Mouse (Mus musculus) ovary, adult 18-20 months (tissue): Measurements from ENCODE around the gene 4930519P11Rik.

ENCODE experiments used
- DNase-seq: peaks from one replicate; pipeline ENCODE4 v3.0.0; 2022; ENCODE audit warnings: low spot score, mixed read lengths

The 4930519P11Rik gene

DNA sequence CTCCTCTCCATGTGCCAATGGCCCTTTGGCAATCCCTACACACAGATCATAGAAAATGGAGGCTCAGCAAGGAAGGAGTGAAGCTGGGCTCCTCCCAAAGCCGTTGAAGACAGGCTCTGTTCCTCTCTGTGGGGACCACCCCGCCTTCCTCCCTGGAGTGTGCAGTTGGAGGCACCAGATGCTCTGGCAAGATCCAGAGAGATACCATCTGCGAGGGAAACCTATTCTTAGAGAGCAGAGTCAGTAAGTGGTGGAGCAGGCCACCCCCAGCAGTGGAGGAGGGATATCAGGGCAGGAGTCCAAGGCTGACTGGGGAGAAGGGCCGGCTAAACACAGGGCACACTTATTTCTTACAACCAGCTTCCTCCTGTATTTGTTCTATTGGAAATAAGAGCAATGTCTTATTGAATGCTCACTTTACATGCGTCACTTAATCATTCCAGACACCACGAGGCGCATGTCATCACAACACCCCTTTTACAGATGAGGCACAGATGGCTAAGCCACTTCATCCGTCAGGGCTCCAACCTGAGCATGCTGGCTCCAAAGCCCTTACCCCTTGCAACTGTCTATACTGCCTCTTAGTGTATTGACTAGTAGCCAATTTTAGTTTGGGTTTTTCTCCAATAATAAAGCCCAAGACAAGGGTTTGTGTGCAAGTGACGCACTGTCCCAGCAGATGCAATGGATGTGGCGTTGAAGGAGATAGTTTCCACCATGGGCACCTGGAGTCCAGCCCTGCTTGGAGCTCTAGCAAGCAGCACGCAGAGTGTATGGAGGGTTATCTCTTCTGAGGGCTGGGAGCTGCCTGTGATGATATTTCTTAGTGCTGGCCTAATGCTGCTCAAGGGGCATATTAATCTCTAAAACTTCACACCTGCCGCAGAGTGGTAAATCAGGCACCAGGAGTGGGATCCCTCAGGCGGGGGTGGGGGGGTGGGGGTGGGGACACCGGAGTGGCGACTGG is 29.0 kb downstream of the 4930519P11Rik start:
- no peak for DNase-seq

DNA sequence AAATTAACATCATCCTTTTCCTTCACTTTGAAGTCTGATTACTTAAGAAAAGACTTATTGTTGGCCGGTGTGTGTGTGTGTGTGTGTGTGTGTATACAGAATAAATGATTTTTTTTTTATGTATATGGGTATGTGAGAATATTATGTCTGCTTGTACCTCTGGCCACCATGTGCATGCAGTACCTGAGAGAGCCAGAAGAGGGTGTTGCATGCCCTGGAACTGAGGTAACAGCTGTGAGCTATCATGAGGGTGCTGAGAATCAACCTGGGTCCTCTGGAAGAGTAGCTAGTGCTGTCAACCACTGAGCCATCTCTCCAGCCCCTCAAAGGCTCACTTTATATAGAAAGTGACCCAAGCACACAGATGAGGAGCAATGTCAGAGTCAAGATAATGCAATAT is 31.8 kb downstream of the 4930519P11Rik start:
- DNase-seq: no peak

DNA sequence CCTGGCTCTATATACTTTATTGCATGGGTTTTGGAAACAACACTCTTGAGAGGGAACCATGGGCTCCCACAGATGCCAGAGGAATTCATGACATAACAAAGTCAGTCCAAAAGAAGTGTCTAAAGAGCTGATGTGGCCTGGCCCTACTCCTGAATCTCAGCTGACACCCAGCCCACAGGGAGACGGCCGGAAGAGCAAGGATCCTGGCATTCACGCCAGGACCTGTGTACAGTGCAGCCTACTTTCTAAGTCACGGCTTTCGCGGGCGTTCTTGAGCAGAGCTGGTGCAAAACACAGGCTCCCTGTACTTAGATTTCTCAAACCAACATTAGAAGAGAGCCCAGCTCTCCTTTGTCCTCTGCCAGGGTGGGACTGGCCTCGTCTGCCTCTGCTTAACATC is 32.7 kb downstream of the 4930519P11Rik start:
- no peak for DNase-seq

DNA sequence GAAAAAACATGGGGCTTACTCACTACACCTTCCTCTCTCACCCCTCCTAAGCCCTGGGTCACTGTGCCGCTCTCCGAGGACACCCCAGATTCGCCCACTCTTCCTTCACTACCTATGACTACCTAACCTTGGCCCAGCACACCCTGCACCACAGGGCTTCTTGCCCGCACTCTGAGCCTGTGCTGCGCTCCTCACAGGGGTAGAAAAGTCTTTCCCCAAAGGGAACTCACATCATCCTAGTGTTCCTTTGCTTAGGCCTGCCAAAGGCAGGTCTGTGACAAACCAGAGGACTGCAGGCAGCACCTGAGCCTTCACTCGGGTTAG is 35.5 kb downstream of the 4930519P11Rik start:
- DNase-seq: no peak

DNA sequence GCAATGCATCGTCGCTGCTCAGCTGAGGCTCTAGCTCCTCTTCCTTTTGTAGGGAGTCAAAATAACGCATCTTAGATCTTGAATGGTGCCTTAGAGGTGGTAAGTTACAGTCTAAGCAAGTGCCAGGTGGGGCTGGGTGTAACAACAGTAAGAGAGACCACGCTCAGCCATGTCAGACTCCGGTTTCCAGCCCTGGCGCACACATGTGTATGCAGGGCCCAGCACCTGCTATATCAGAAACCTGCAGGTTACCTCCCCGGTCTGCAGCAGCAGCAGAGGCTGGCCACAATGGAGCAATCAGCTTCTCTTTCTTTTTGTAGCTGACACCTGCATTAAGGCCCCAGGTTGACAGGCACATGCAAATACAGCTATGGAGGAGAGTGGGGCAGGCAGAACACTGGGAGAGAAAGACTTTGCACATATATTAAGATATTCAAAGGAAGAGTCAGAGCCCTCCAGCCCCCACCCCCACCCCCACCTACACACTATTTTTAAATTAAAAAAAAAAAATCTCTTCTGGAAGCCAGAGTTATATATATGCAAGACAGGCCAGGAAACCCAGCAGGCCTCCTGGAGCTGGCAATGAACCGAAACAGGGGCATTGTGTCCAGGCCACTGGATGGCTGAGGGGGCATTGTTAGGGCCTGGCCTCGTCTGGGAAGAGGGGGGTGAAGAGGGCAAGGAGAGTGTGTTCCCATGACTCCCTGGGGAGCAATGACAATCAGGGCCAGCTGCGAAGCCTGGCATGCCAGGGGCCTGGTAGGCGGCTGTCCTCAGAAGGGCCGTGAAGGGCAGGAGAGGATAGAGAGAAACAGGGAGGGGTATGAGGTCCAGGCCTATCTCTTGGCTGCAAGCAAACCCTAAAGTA is 36.1 kb downstream of the 4930519P11Rik start:
- no peak for DNase-seq

DNA sequence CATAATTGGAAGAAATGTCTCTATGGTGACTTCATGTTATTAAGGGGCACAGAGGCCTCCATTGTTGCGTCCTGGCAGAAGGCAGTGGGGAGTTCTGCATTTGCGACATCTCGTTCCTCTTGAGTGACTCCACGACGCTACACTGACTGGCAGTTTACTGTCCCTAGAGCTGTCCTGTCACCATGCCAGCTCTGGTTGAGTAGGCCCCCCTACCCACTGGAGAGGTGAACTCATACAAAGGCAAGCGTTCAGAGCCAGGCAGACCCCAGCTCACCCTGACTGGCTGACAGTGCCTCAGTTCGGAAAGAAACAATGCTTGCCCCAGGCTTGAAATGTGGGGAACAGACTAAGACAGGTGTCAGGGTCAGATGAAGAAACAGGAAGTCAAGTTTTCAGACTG is 39.0 kb downstream of the 4930519P11Rik start:
- no peak for DNase-seq

DNA sequence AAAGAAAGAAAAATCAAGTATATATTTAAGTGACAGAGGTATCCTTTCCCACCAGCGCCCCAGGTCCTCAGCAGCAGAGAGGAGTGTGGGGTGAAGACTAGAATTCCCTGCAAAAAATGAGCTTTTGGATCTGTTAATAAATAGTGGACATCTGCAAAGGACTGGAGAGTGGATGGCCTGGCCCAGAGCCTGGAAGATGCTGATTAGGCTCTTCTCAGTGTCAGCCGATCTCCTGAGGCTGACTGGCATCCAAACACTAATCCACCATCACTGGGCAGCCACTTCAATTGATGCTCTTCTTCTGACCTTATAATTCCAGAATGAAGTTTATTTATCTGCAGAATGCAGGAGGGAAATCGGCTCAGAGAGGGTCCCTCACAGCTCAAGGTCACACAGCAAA is 40.2 kb downstream of the 4930519P11Rik start:
- no peak for DNase-seq

DNA sequence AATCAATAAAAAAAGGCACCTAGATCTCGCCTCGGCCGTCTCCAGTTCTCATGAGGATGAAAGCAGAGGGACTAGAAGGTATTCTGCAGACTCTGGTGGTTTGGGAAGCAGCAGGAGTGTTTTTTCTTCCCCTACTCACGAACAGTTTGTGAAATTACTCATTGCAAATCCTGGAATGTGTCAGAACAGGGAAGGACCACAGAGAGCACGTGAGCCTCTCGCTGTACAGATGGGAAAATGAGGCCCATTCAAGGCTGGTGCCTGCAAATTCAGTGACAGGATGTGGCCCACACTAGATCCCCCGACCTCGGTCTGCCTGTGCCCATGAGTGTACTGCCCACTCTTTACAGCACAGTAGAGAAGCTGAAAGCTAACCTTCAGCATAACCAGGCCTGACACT is 41.3 kb downstream of the 4930519P11Rik start:
- DNase-seq: no peak

DNA sequence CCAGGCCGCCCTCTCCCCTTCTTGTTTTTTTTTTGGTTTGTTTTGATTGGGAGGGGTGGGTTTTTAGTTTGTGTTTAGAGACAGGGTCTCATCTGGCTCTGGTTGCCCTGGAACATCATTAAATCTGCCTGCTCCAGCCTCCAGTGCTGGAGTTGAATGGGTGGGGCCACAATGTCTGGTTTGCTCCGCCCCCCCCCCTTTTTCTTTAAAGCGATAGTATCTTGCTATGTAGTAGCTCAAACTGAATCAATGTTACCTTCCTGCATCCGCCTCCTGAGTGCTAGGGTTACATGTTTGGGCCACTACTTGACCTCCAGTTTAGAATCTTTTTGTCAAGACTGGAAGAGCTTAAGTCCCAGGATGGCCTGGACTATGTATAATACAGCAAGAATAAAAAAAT is 42.0 kb downstream of the 4930519P11Rik start:
- no peak for DNase-seq

DNA sequence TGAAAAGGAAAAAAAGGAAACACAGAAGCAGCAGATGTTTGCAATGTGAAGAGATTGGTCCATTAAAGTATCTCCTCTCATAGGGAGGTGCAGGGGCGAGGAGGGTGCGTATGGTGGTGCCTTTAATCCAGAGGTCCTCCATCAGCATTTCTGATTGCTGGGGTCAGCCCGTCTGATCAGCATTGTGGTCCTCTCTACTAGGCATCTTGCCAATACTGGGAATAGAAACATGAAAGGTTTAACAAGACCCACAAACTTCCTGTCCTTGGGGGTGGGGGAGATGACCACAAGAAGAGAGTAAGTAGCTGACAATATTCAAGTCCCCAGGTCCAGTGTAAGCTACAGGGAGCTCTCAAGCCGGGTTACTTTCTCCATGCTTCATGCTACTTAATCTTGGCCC is 42.6 kb downstream of the 4930519P11Rik start:
- no peak for DNase-seq

DNA sequence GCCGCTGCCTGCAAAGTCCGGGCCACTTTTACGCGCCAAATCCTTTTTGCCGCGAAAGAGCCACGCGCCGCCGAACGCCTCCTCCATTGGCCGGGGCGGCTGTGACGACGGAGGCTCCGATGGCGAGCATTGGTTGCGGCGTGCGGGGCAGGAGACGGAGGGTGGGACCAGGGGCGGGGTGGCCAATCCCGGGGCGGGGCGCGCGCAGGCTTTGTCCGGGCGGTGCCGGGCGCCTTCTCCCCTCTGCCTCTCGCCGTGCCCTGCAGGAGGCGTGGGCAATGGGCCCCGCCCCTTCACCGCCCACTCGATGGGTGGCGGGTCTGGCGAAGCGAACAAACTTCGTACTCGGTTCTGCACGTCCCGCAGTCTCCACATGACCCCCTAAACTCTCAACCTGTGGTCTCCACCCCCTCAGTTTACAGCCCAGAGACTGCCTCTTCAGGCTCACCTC is 43.4 kb downstream of the 4930519P11Rik start, which contains the start of gene E2f1:
E2f1 (minus strand) TSS at position 57 of the 451 bp plus-strand sequence.
- DNase-seq: peak; percentile 91

DNA sequence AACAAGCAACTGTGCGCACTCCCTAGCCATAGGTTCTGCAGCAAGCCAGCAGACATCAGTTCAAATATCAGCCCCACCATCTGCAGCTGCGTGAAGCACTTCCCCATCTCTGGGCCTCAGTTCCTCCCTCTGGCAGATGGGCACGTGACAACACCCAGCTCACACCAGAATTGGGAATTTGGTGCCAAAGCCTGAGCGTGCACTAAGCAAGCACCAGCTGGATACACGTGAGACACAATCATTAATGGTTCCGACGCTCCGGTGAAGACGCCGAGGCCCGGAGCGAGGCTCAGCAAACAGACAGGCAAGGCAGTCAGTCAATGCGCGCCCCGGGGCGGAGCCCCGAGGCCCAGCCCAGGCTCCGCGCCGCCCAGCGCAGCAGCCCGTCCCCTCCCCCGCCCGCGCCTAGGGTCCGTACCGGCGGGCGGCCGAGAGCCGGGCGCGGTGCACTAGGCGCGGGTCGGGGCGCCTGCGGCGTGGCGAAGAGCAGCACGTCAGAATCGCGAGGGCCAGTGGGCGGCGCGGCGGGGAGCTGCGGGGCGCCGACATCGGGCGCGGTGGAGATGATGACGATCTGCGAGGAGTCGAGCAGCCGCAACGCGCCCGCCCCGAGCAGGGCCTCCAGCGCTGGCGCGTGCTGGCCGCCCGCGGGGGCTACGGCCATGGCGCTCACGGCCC is 44.0 kb downstream of the 4930519P11Rik start:
- DNase-seq: no peak

DNA sequence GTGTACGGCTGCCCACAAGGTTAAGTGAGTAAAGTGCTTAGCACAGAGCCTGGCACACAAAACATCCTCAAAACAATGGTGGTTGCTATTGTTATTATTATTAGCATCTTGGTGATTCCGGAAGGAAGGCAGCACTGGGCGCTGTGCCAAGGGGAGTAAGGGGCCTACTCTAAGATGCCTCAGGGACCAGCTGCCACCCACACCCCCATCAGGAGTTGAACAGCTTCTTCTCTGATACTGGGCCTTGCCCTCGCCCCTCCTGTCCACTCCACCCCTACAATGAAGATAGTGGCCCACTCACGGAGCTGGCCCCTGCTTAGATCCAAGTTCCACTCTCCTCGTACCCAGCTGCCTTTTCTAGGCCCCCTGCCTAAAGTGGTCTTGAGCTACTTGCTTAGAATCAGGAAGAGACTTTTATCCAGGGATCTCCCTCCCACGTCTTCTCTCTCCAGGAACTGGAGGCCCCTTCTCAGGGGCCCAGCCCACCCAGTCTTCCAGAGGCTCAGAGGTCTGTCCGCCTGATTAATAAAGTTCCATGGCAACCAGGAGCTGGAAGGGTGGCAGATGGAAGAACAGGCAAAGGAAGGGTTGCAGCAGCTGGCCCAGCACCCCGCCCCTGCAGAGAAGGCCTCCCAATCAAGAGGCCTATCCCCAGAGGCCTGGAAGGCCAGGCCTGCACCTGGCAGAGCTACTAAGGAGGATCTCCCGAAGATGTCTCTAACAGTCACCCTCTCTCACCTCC is 44.7 kb downstream of the 4930519P11Rik start:
- no peak for DNase-seq

DNA sequence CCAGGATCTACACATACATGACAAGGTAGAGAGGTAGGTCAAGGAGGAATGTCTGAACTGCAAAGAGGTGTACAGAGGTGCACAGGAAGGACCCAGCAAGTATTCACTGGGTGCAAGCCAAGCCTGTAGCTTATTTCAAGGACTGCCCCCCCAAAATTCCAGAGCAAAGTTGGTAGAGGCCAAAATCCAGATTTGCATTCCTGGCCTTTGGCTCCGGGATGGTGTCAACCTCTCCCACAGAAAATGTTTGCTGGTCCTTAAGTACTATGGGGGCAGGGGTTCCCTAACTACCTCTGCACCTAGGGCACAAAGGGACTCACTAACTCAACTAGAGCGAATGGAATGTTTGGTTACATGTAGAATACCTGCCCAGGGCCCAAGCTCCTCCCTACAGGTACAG is 45.5 kb downstream of the 4930519P11Rik start:
- DNase-seq: no peak

DNA sequence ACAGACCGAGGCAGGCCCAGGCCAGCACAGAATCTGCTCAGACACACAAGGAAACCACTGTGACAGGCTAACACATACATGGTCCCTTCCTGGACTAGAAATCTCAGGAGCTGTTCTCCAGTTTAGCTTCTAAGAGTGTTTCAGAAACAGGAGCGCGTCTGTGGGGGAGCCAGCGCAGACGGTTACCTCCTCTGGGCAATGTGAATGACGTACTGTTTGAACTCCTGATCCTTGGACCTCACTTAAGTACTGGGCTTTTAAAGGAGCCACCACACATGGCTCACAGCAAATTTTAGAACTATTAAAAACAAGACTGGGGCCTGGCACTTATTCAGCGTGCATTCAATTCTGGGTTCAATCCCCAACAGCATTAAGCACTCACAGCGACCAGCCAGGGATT is 46.6 kb downstream of the 4930519P11Rik start:
- no peak for DNase-seq

DNA sequence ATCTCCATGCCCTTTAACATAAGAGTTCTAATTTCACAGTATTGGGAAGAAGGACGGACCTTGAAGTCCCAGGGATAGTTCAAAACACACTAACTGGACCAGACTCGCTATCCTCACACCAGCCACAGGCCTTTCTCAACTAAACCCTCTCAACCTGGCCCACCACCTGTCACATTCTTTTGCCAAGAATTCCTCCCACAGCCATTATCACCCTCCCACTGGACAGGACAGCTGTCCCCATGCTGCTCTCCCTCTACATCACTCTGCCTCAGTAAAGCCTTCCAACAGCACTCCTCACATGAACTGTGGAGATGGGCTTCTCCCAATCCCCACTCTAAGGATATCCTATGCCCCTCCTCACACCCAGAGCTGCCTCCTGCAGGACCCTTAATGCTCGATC is 47.7 kb downstream of the 4930519P11Rik start:
- no peak for DNase-seq

DNA sequence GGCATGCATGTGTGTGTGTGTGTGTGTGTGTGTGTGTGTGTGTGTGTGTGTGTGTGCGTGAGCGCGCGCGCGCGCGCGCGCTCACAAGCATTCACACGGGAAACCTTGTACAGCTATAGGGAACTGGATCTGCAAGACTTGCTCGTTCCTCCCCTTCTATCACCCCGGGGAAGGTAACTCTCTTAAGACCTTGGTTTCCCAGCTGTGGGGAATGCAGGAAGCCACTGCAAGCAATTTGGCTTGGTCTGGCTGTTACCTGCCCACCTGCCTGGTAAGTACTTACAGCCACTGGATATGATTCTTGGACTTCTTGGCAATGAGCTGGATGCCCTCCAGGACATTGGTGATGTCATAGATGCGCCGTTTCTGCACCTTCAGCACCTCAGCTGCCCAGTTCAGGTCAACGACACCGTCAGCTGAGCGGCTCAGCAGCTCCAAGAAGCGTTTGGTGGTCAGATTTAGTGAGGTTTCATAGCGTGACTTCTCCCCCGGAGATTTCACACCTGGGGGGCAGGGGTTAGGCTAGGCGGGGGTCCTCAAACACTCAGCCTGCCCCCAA is 49.5 kb downstream of the 4930519P11Rik start:
- no peak for DNase-seq
